Mouse (Mus musculus) cerebellum, postnatal 14 days (tissue): ENCODE data around the gene Fth1.
A peak's percentile ranks its signal among the peaks of the same experiment; 100 is the strongest.
"Not testable (repeated sequence)": the region's sequence is repeated elsewhere in the genome, so short reads cannot be mapped to it uniquely, and the experiment has no call there.

ENCODE experiments used
- DNase-seq, 2 experiments: peaks; one replicate each; pipeline ENCODE4 v3.0.0; 2021; ENCODE audit warnings: mixed read lengths in 2 of 2

Gene Fth1

DNA sequence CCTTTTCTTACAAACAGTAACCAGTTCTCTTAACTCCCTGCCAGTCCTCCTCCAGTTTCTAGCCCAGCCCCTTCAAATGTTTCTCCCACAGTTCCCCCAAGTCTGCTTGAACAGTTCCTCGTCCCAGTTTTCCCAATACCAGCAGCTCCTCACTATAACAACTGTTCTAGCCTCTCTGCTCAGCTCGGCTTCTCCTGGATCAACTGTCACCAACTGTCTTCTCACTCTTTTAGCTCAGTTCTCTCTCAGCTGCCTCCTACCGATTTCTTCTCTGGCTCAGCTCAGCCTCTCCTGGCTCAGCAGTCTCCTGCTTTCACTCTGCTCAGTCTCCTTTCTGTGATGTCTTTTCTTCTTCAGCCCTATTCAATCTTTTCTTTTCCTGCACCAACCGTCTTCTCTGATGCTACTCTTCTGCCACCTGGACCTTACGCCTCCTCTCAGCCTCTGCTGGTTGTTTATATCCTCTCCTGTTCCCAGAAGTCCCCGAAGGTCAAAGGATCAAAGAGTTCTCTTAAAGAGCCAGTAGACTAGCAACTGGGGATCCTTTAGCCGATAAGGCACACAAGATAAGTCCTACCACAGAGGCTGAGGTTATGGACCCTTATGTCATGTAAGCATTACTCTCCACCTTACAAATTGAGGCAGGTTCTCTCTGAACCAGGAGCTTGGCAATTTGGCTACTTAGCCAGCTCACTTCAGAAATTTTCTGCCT is 16.0 kb upstream of the Fth1 start:
- no peak for DNase-seq

GRCm38 (mm10) chr19:9966096-9966867 is 14.1 kb upstream of the Fth1 start:
- no peak for DNase-seq

DNA sequence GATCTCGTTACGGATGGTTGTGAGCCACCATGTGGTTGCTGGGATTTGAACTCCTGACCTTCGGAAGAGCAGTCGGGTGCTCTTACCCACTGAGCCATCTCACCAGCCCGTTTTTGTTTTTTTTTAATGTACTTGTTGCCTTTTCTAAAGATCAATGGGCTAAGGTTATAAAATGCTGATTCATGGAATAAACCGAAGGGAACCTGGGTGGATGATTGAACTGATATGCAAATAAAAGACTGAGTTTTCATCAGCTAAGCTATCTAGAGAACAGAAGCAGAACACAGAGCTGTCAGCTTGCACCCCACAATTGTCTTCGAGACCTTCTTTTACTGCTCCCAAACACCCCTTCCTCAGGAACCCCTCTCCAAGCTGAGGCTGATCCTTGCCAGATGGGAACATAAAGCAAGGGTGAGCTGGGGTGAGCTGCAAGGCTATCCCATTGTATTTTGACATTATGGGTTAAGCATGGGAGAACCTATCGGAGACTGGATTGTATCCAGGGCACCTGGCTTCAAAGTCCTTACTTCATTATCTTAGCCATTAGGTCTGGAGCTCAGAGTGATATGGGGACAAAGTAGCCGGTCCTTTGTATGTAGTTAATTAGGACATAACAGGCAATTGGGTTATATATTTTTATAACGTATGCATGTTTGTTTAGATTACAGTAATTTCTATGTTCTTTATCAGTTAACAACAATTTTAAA is 12.2 kb upstream of the Fth1 start:
- DNase-seq = no peak

DNA sequence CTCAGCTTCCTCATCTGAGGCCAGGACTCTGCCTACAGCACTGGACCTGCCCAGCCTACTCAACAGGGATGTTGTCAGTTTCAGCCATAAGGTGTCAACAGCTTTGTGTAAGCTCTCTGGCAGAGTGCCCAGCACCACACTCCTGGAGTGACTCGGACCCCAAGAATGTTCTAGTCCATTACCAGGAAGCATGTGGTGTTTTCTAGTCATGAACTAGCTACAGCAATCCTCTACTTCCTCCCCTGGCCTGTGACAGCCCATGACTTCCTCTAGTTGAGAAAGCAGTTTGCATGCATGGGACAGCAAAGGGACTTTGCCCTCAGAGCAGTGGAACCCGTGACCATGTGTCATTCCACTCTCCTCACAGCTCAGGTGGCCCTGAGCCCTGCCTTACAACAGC is 5.5 kb upstream of the Fth1 start:
- DNase-seq = not testable (repeated sequence)

DNA sequence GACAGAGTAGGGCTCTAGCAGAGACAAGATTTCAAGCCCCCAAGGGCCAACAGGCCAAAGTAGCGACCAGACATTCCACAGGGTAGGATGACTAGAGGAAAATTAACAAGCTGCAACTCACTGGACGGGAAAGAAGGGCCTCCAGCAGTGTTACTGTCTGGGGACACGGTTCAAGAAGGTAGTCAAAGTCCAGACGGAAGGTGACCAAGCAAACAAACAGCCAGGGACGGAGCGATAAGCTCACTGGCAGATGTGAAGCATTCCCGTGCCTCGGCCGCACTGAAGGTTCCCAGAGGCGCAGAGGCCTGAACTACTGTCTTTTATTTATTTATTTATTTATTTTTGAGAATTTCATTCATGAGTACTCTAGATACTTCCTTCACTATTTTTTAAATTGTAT is 3.3 kb upstream of the Fth1 start:
- DNase-seq = no peak

GRCm38 (mm10) chr19:9978431-9978951 is 1.9 kb upstream of the Fth1 start:
- peak; percentile 64 to 73 for DNase-seq

DNA sequence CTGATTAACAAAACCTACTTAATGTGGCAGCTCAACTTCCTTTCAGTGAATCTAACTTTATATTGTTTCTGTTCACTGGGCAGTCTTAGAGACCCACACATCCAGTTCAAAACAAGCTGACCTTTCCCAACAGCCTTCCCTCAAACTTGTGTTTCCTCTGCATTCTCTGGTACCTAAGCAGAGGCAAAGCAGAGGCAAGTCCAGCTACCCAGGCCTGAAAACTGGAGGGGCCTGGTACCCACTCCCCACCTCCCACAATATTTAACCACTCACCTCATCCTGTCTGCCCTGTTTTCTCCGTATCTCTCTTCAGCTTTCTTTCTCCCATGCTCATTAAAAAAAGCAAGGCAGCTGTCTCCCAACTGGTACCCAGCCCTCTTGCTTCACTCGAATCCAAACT is 1.2 kb upstream of the Fth1 start:
- no peak for DNase-seq

DNA sequence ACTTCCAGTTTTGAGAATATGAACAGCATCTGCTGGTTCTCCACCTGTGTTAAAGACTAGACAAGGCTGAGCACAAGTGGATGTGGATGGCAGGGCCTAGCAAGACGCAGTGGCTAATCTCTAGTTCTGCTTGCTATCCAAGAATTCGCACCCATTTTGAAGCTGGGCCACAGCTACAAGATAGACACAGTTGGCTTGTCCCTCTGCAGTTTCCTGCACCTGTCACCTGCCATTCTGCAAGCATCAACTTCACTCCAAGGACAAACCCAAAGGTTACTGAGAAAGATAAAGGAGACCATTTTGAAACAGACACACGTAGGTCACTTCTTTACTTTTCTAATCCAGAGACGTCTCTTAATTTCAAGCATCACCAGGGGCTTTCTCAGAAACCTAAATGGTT is 1.2 kb downstream of the Fth1 start:
- DNase-seq = peak in 1 of 2 experiments; percentile 32

DNA sequence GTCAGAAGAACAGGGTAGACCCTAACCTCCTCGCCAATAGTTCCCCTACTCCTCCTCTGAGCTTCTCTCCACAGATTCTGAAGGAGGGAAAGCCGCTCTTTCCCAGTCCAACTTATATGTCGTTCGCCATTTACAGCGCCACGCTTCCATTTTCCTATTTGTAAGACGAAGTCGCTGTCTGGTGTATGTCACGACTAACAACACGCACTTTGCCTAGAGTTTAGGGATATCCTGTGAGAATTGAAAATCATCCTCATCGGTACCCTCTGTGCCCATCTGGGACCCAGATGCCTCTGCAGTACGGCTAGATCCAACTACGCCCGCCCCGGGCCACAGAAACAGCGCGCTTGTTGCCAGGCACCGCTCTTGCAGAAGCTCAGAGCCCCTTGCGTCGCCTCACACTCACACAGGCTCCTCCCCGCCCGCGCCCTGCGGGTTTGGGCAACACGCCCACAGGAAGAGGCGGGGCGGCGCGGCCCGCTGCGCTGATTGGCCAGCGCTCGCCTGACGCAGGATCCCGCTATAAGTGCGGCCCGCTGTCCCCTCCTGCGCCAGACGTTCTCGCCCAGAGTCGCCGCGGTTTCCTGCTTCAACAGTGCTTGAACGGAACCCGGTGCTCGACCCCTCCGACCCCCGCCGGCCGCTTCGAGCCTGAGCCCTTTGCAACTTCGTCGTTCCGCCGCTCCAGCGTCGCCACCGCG is 1.9 kb downstream of the Fth1 start:
- DNase-seq = peak; percentile 97 to 98

DNA sequence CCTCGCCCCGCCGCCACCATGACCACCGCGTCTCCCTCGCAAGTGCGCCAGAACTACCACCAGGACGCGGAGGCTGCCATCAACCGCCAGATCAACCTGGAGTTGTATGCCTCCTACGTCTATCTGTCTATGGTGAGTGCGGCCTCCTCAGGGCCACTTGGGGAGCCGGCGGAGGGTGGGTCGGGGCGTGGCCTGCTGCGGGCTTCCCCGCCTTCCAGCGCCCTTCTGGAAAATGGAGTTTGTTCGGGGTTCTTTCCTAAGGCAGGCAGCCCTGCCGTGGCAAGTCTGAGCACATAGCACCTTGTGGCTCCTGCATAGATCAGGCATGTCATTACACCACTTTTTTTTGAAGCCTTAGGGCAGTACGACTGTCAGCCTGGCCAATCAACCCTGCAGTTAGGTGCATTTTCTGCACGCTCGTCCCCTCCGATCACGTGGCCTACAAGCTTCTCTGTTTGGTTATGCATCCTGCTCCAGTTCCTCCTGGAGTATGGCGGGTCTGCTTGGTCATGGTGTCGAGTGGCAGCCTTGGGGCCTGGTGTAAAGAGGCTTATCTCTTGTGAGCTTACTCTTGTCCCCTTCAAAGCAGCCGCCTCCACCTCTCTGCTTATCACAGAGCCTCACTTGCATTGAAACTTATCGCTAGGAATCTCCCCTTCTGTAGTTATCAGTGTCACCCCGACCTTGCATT is 2.6 kb downstream of the Fth1 start:
- DNase-seq = peak in 1 of 2 experiments; percentile 71

GRCm38 (mm10) chr19:9984111-9985055 is 4.0 kb downstream of the Fth1 start:
- DNase-seq = no peak

GRCm38 (mm10) chr19:9985190-9985899 is 4.9 kb downstream of the Fth1 start:
- no peak for DNase-seq

- DNase-seq = no peak
Observed at GRCm38 (mm10) chr19:9985900-9986421, 5.6 kb downstream of the Fth1 start.

DNA sequence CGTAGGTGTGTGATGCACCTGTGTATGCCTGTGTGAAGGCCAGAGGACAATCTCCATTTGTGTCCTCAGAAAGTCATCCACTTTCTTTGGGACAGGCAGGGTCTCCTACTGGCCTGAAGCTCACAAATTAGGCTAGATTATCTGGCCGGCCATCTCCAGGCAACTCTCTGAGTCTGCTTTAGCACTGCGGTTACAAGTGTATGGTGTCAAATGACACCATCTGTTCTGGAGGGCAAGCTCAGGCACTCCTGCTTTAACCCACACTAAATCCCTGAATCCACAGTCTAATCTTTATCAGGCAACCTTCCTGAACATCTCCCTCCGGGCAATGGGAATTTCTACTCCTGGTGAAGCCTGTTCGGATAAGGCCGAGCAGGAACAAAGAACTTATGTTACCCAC is 6.8 kb downstream of the Fth1 start:
- DNase-seq = no peak

- no peak for DNase-seq
Observed at GRCm38 (mm10) chr19:9987593-9987992, 7.2 kb downstream of the Fth1 start.

GRCm38 (mm10) chr19:9989171-9989883 is 8.9 kb downstream of the Fth1 start:
- DNase-seq = no peak

GRCm38 (mm10) chr19:9989884-9990256 is 9.5 kb downstream of the Fth1 start:
- DNase-seq = no peak

- DNase-seq = peak; percentile 76 to 87
Observed at GRCm38 (mm10) chr19:9991304-9991703, 10.9 kb downstream of the Fth1 start.
